Mouse (Mus musculus): ENCODE measurements around the gene Plekhg1. TPM values are rescaled to one million over a fixed set of nuclear protein-coding genes. Genes with fewer than 3 reads are reported as not detected.

The Plekhg1 gene
- total RNA-seq, 4 experiments from 2014 or later: 9.2 to 15.2 (median 9.3) TPM

GRCm38 (mm10) chr10:4005191-4005590 lies 265.0 kb downstream of the Plekhg1 start:
- no peak for DNase-seq (ENCODE audit: low spot score in 2 of 2)

GRCm38 (mm10) chr10:4006296-4007015 lies 266.3 kb downstream of the Plekhg1 start:
- no peak for DNase-seq (ENCODE audit: low spot score in 2 of 2)

Other genes starting within 250 kb of the Plekhg1 start
- under 1 TPM in 1 of 4 experiments, not detected in 3; 0.48 TPM for gene Iyd, start 200.1 kb upstream of the Plekhg1 start, total RNA-seq (2022)
- gene Mthfd1l, start 232.8 kb downstream of the Plekhg1 start, total RNA-seq (2022): 10 to 100 TPM; 10.7 to 14.4 (median 12.5) TPM

Measured in left cerebral cortex, adult 8-10 months (tissue).